Mouse (Mus musculus) brain, embryonic 14.5 days (tissue): ENCODE data around the gene Bst1. TPM values are rescaled to one million over a fixed set of nuclear protein-coding genes. Genes with fewer than 3 reads are reported as not detected.
A peak's percentile ranks its signal among the peaks of the same experiment; 100 is the strongest.

Experiments
- DNase-seq: peaks from one replicate; pipeline ENCODE4 v3.0.0-alpha.2; 2011; ENCODE audit warnings: low read depth
- CTCF ChIP-seq: fragments of 200-500 bp; IDR thresholded peaks from 2 replicates; pipeline ENCODE4 v1.5.1; 2012; ENCODE audit warnings: inconsistent platforms, mild to moderate bottlenecking, moderate library complexity, borderline replicate concordance; ENCODE audit not compliant: insufficient read depth, insufficient read length; ENCODE audit errors: extremely low read depth
- POLR2A ChIP-seq: fragments of 200-500 bp; IDR thresholded peaks from 2 replicates; pipeline ENCODE4 v1.6.1; 2012; ENCODE audit warnings: mild to moderate bottlenecking, inconsistent platforms, borderline replicate concordance; ENCODE audit not compliant: poor library complexity, insufficient read depth, insufficient read length, severe bottlenecking; ENCODE audit errors: extremely low read depth
- polyA plus RNA-seq: library from polyadenylated mRNA; depleted of rRNA; stranded (reverse); fragments of >200 nt; gene quantifications from 2 replicates; pipeline ENCODE4 v1.2.3, GENCODE M21; 2012

Gene Bst1
- polyA plus RNA-seq, 1 experiment, result 0.11 TPM

GRCm38 (mm10) chr5:43815769-43816168 is 2.9 kb upstream of the Bst1 start:
- no peak for DNase-seq
- no peak for TF ChIP-seq POLR2A
- TF ChIP-seq CTCF, result no peak

- TF ChIP-seq POLR2A (no peak), CTCF (no peak)
Measured at GRCm38 (mm10) chr5:43820785-43821184, 2.1 kb downstream of the Bst1 start.

DNA sequence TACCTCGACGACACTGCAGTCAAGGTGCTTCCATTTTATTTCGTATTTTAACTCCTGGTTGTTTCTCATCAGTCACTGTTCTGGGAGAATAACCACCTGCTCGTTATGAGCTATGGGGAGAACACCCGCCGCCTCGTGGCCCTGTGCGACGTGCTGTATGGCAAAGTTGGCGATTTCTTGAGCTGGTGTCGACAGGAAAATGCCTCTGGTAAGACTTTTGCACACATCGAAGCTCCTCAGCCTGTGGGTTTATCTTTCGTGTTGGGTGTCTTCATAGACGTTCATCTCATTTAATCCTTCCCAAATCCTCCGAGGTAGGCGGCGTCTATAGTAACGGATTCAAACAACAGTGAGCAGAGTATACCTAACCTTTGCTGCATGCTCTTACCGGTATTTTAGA is 2.9 kb downstream of the Bst1 start, which contains the start of gene Fbxl5:
TSS of gene Fbxl5 (minus strand) at position 101 of the 400 bp plus-strand sequence.
- TF ChIP-seq POLR2A, result no peak
- TF ChIP-seq CTCF, result no peak
- DNase-seq, result no peak

More at GRCm38 (mm10) chr5:43820785-43821184, 2.1 kb downstream of the Bst1 start:
- no peak for DNase-seq

DNA sequence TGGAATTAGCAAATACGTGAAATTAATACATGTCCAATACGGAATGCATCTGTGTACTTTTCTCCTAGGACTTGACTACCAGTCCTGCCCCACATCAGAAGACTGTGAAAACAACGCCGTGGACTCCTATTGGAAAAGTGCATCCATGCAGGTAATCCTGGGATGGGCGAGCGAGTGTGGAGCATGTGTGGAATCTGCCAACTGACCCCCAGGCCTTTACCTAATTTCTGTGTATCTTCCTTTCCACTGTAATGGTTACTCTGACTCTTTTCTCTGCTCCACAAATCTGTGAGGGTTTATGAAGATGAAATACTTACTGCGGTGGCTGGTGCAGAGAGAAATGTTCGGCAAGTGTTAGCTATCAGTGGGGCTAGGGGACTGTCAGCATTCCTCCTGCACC is 3.5 kb downstream of the Bst1 start:
- no peak for TF ChIP-seq CTCF

GRCm38 (mm10) chr5:43822824-43823223 is 4.1 kb downstream of the Bst1 start:
- TF ChIP-seq POLR2A (no peak), CTCF (no peak)
- DNase-seq, result no peak

More for the DNA sequence above, 3.5 kb downstream of the Bst1 start:
- no peak for DNase-seq

DNA sequence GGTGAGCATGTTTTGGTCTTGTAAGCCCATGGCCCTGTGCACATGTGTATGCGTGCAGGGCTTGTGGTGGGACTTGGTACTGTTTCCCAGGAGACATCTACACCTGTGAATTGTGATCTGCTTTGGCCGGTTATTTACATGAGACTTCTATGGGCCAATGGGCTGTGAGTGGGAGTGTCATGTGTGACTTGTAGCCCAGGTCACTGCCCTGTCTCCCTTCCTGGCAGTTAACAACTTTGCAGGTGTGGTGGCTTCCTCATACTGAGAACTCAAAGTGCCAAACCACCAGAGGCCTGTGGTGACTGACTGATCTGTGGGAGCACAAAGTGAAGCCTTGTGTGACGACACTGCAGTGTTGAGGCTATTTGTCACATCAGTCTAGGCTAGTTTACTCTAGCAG is 5.9 kb downstream of the Bst1 start:
- TF ChIP-seq CTCF (no peak), POLR2A (no peak)
- no peak for DNase-seq

DNA sequence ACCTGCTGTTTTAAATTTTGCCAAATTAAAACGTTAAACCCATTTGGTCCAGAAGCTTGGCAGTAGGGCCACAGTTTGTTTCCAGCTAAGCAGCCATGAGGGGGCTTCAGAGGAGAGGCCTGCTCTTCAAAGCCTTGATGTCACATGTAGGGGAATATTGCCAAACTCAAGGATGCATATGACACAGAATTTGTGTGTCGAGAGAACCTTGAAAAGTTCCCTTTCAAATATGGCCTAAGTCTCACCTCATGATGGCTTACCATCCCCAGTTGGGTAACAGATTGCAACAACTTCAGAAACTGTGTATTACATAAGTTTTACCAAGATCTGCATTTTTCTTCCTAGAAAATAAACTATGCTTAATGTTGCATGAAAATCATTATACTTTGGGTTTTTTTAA is 8.2 kb downstream of the Bst1 start:
- TF ChIP-seq CTCF (no peak), POLR2A (no peak)
- DNase-seq, result no peak

GRCm38 (mm10) chr5:43827366-43827765 is 8.7 kb downstream of the Bst1 start:
- no peak for DNase-seq
- TF ChIP-seq CTCF (no peak), POLR2A (no peak)

DNA sequence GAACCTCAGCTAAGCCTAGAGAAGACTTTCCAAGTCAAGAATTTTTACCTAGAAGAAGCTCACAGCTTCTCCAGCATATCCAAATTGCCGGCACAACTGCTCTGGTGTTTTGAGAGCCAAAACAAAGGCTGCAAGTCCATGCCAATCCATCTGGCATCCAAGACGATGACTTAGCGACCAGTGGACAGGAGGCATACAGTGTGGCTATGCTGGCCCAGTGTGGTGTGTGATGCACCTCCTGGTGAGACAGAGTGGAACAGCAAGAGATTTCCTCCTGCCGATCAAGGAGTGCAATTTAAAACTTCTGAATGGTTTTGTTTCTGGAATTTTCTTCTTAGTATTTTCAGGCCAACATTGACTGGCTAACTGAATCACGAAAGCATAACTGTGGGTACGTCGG is 17.9 kb downstream of the Bst1 start:
- no peak for DNase-seq
- TF ChIP-seq CTCF (no peak), POLR2A (no peak)

DNA sequence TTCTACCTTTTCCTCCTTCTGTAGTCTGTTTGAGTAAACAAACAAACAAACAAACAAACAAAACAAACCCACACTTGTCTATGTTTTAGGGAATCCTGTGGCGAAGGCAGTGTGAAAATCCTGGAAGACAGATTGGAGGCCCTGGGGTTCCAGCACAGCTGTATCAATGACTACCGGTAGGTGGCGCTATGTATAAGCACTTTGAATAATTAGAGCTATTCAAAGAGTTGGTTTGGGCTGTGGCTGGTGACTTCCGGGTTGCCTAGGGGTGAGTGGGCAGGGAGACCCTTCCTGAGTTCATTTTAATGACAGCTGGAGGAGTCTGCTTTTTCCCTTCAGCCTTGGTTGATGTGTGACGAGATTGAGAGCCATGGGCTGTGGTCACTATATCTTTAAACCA is 18.7 kb downstream of the Bst1 start:
- TF ChIP-seq CTCF (peak; percentile 50; the same call in 1 of the 2 replicates), POLR2A (no peak)
- DNase-seq, result peak; percentile 33

DNA sequence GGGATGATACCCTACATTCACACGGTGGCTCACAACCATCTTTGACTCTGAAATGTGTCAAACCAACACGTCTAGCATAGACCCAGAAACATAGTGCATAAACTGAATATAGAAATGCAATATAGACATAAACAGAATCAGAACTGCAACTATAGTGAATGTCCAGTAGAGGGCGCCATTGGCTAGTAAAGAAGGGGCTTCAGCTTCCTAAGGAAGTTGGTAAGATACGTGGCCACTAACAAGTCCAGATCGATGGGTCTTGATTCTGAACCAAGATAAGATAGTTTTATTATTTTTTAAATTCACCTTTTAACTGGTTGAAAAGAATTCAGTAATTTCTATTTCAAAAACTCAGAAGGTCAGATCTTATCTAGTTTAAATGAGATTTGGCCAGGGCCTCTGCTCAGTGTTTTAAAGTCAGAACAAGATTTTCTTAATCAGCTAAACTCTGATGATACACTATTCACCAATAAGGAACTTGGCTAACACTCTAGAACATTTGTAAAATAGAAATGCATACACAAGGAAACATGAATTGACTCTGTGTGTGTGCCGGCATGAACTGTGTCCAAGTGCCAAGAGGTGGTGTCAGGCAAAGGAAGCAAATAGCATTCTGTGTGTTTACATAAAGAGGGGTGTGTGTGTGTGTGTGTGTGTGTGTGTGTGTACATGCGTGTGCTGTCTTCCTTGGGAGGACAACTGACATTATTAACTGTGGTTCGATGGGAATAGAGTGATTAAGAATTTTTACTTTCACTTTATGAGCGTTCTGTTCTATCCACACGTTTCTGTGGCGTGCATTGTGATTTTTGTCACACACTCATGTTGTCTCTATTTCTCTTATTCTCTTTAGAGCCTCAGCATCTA is 22.7 kb downstream of the Bst1 start:
- peak; percentile 66; the same call in 1 of the 2 replicates for TF ChIP-seq CTCF
- TF ChIP-seq POLR2A, result no peak

DNA sequence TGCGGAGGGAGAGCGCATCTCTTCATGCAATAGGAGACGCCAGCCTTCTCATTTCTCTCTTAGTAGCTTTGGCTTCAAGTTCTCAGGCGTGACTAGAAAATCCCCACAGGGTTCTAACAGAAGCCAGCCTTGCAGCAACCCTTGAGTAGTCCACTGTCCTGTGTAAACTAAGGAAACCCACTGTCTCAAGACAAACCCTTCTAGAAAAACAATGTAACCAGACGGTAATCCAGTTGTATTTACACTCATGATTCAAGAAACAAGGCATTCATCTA is 23.3 kb downstream of the Bst1 start:
- no peak for TF ChIP-seq CTCF

More for the DNA sequence above, 22.7 kb downstream of the Bst1 start:
- DNase-seq, result peak; percentile 84

GRCm38 (mm10) chr5:43842576-43843155 is 24.0 kb downstream of the Bst1 start:
- no peak for DNase-seq
- no peak for TF ChIP-seq CTCF

More for the DNA sequence above, 23.3 kb downstream of the Bst1 start:
- no peak for DNase-seq

GRCm38 (mm10) chr5:43845083-43845482 is 26.4 kb downstream of the Bst1 start:
- DNase-seq, result no peak
- no peak for TF ChIP-seq CTCF
- no peak for TF ChIP-seq POLR2A
